In genomic region chr17:84261010-84261409, GRCm38 (mm10) we compare ENCODE assay signal across 15 mouse cellular contexts.
DNase-seq lines count a peak whose midpoint lies in the region; ATAC-seq lines count a peak whose summit lies in the region.
"Had no signal": no experiment of that assay in that cellular context is flagged by ENCODE, and none has a peak within 500 bp of the region (broad histone marks: within the 10 kb centered on the region; RNA-seq: fewer than 3 reads in every experiment).

No protein-coding gene starts in this region.

- no peak overlapping the region for H3K9ac ChIP-seq in hindbrain, embryonic 16.5 days (ENCODE audit: low read depth, low read length)
- no peak overlapping the region for H3K9ac ChIP-seq in hindbrain, embryonic 11.5 days (ENCODE audit: low read depth, low read length)
- no peak overlapping the region for H3K9ac ChIP-seq in intestine, embryonic 16.5 days (ENCODE audit: low read depth, low read length)
- H3K9ac ChIP-seq: forebrain, postnatal 0 days had no signal

- H3K36me3 ChIP-seq in hindbrain, embryonic 16.5 days (ENCODE audit: control insufficient read depth, insufficient read depth, low read length): no peaks in the 10 kb centered on the region
- H3K36me3 ChIP-seq in hindbrain, embryonic 11.5 days (ENCODE audit: control insufficient read depth, insufficient read depth, low read length): no peaks in the 10 kb centered on the region
- H3K36me3 ChIP-seq in embryonic facial prominence, embryonic 10.5 days (replicated peaks): peaks cover 4% of the 10 kb centered on the region; the same call in 1 of the 2 replicates
- no peaks in the 10 kb centered on the region for H3K36me3 ChIP-seq in intestine, embryonic 16.5 days (ENCODE audit: control insufficient read depth, insufficient read depth, low read length)

- no peak for DNase-seq in hindbrain, embryonic 11.5 days (ENCODE audit: low spot score)
- no peak for DNase-seq in embryonic facial prominence, embryonic 10.5 days (ENCODE audit: low spot score)
- no peak for DNase-seq in lung, postnatal 25 days (ENCODE audit: low spot score)
- no peak for DNase-seq in frontal cortex, adult 2 months (ENCODE audit: extremely low spot score in 1 of 2, low spot score in 1 of 2)
- DNase-seq: adrenal gland, postnatal 25 days; cerebellum, postnatal 10 days; forebrain, postnatal 0 days; gastrocnemius, postnatal 10 days; kidney, adult 2 months; thymus, adult 2 months had no signal

- peaks cover 6% of the 10 kb centered on the region for H3K4me1 ChIP-seq in hindbrain, embryonic 16.5 days (ENCODE audit: control insufficient read depth, insufficient read depth, low read depth, low read length)
- H3K4me1 ChIP-seq in hindbrain, embryonic 11.5 days (replicated peaks; ENCODE audit: control insufficient read depth, insufficient read depth, low read length): no peaks in the 10 kb centered on the region
- peaks cover 53% of the 10 kb centered on the region for H3K4me1 ChIP-seq in embryonic facial prominence, embryonic 10.5 days
- H3K4me1 ChIP-seq in intestine, embryonic 16.5 days (ENCODE audit: control insufficient read depth, insufficient read depth, low read length): peaks cover 12% of the 10 kb centered on the region

- no peak overlapping the region for H3K4me3 ChIP-seq in hindbrain, embryonic 16.5 days (ENCODE audit: low read length)
- no peak overlapping the region for H3K4me3 ChIP-seq in hindbrain, embryonic 11.5 days (ENCODE audit: low read depth, low read length)
- H3K4me3 ChIP-seq in embryonic facial prominence, embryonic 10.5 days: no peak overlapping the region
- no peak overlapping the region for H3K4me3 ChIP-seq in intestine, embryonic 16.5 days (ENCODE audit: low read length)
- H3K4me3 ChIP-seq: layer of hippocampus, adult 2 months; myocyte had no signal

- no peaks in the 10 kb centered on the region for H3K9me3 ChIP-seq in hindbrain, embryonic 16.5 days (ENCODE audit: control insufficient read depth, low read length)
- H3K9me3 ChIP-seq in hindbrain, embryonic 11.5 days (ENCODE audit: control insufficient read depth, low read length): no peaks in the 10 kb centered on the region
- no peaks in the 10 kb centered on the region for H3K9me3 ChIP-seq in embryonic facial prominence, embryonic 10.5 days
- no peaks in the 10 kb centered on the region for H3K9me3 ChIP-seq in intestine, embryonic 16.5 days (ENCODE audit: control insufficient read depth, low read length)

- H3K4me2 ChIP-seq in hindbrain, embryonic 16.5 days (ENCODE audit: low read length): no peak overlapping the region
- no peak overlapping the region for H3K4me2 ChIP-seq in hindbrain, embryonic 11.5 days (replicated peaks; ENCODE audit: low read depth, low read length)
- H3K4me2 ChIP-seq in intestine, embryonic 16.5 days (ENCODE audit: low read depth, low read length): no peak overlapping the region

- 0 out of 2 replicates have a peak, but pooled peaks have one; percentile 37 for ATAC-seq in hindbrain, embryonic 16.5 days
- ATAC-seq in hindbrain, embryonic 11.5 days (ENCODE audit: low FRiP score): no peak
- peak; percentile 32; the same call in 1 of the 2 replicates for ATAC-seq in intestine, embryonic 16.5 days
- 0 out of 2 replicates have a peak, but pooled peaks have one; percentile 15 for ATAC-seq in monocyte, adult 5-6 weeks (replicated peaks; ENCODE audit: insufficient number of reproducible peaks, low FRiP score, low TSS enrichment, poor library complexity, severe bottlenecking)
- ATAC-seq: forebrain, postnatal 0 days had no signal

- H3K27me3 ChIP-seq in hindbrain, embryonic 16.5 days (replicated peaks; ENCODE audit: control insufficient read depth, insufficient read depth, low read length): no peaks in the 10 kb centered on the region
- no peaks in the 10 kb centered on the region for H3K27me3 ChIP-seq in hindbrain, embryonic 11.5 days (ENCODE audit: control insufficient read depth, insufficient read depth, low read length)
- H3K27me3 ChIP-seq in embryonic facial prominence, embryonic 10.5 days (replicated peaks; ENCODE audit: low read depth, poor library complexity, severe bottlenecking): no peaks in the 10 kb centered on the region
- H3K27me3 ChIP-seq in intestine, embryonic 16.5 days (replicated peaks; ENCODE audit: control insufficient read depth, insufficient read depth, low read length): no peaks in the 10 kb centered on the region

- H3K27ac ChIP-seq in hindbrain, embryonic 16.5 days (ENCODE audit: low read depth, low read length): no peak overlapping the region
- no peak overlapping the region; the same call in 1 of the 2 replicates for H3K27ac ChIP-seq in hindbrain, embryonic 11.5 days (ENCODE audit: low read depth, low read length)
- H3K27ac ChIP-seq in embryonic facial prominence, embryonic 10.5 days (replicated peaks): peak overlapping the region; percentile 52
- H3K27ac ChIP-seq in intestine, embryonic 16.5 days (ENCODE audit: low read length): no peak overlapping the region
- H3K27ac ChIP-seq: layer of hippocampus, adult 2 months had no signal
